Mouse (Mus musculus) lung, embryonic 14.5 days (tissue): Measurements from ENCODE around the gene Tomm20. TPM values are rescaled to one million over a fixed set of nuclear protein-coding genes. Genes with fewer than 3 reads are reported as not detected.
A peak's percentile ranks its signal among the peaks of the same experiment; 100 is the strongest.
"Not testable (repeated sequence)": the region's sequence is repeated elsewhere in the genome, so short reads cannot be mapped to it uniquely, and the experiment has no call there.

Source experiments
- ATAC-seq: fragments of 200-750 bp; cut with Nextera tagmentation; 2 replicates; pipeline ENCODE4 v1.8.0; 2017; ENCODE audit warnings: mild to moderate bottlenecking, moderate TSS enrichment, moderate library complexity; ENCODE audit not compliant: insufficient read depth
- DNase-seq: peaks from one replicate; pipeline ENCODE4 v3.0.0-alpha.2; 2015
- H3K27ac ChIP-seq: fragments of 300-500 bp; sonication (generic); 2 replicates; pipeline ENCODE4 v1.5.1; 2014; ENCODE audit warnings: low read depth, mild to moderate bottlenecking, moderate library complexity
- H3K27me3 ChIP-seq: fragments of 300-500 bp; sonication (generic); 2 replicates; pipeline ENCODE4 v1.6.1; 2014; ENCODE audit warnings: low read length, control low read depth; ENCODE audit not compliant: insufficient read depth
- H3K36me3 ChIP-seq: fragments of 300-500 bp; sonication (generic); 2 replicates; pipeline ENCODE4 v1.6.1; 2014; ENCODE audit warnings: control low read depth; ENCODE audit not compliant: insufficient read depth
- H3K4me1 ChIP-seq: fragments of 300-500 bp; sonication (generic); 2 replicates; pipeline ENCODE4 v1.6.1; 2014; ENCODE audit warnings: antibody characterized with exemption, control low read depth; ENCODE audit not compliant: insufficient read depth
- H3K4me2 ChIP-seq: fragments of 300-500 bp; sonication (generic); 2 replicates; pipeline ENCODE4 v1.6.1; 2014; ENCODE audit warnings: mild to moderate bottlenecking
- H3K4me3 ChIP-seq: fragments of 300-500 bp; sonication (generic); 2 replicates; pipeline ENCODE4 v1.5.1; 2014; ENCODE audit warnings: low read depth, low read length
- H3K9ac ChIP-seq: fragments of 300-500 bp; sonication (generic); 2 replicates; pipeline ENCODE4 v1.6.1; 2014
- H3K9me3 ChIP-seq: fragments of 300-500 bp; sonication (generic); 2 replicates; pipeline ENCODE4 v1.6.1; 2016; ENCODE audit warnings: low read depth, low read length, control low read depth
- CTCF ChIP-seq: IDR thresholded peaks from 2 replicates; pipeline ENCODE4 v1.5.1; 2016; ENCODE audit warnings: antibody characterized with exemption, low read depth
- WGBS: fragments of 180-500 bp; shearing (Covaris S2); extraction: QIAGEN DNeasy Blood & Tissue Kit; methylation state at CpG from one replicate; pipeline ENCODE4 v1.1.7; 2014; 5-methylcytosine and 5-hydroxymethylcytosine counted together
- polyA plus RNA-seq: library from polyadenylated mRNA; unstranded; fragments of >200 nt; fragmentation: Nextera tagmentation; extraction: Ambion mirVana; gene quantifications from 2 replicates; pipeline ENCODE4 v1.2.1, GENCODE M21; 2014

Gene Tomm20
- polyA plus RNA-seq, 1 experiment from 2014 or later: 218 TPM

- Histone ChIP-seq H3K9me3 (no peaks in the 10 kb centered on the region; the same call in 1 of the 2 replicates), H3K36me3 (no peaks in the 10 kb centered on the region), H3K27me3 (no peaks in the 10 kb centered on the region), H3K4me2 (no peak overlapping the region), H3K9ac (no peak overlapping the region), H3K4me3 (no peak overlapping the region), H3K27ac (peak overlapping the region; percentile 91), H3K4me1 (peaks cover 17% of the 10 kb centered on the region)
- TF ChIP-seq CTCF: peak; percentile 58
- no peak for ATAC-seq
- 70% methylated on average over 13 of the region's 13 CpGs for WGBS
- peak; percentile 43 for DNase-seq
Observed at GRCm38 (mm10) chr8:126885554-126886485, 59.8 kb downstream of the Tomm20 start.

- peak overlapping the region; percentile 84 for H3K27ac ChIP-seq
- peak; percentile 85 for DNase-seq
- peaks cover 17% of the 10 kb centered on the region for H3K4me1 ChIP-seq
Observed at GRCm38 (mm10) chr8:126884202-126884926, 61.3 kb downstream of the Tomm20 start.

GRCm38 (mm10) chr8:126883752-126884151 is 61.9 kb downstream of the Tomm20 start:
- no peak; the same call in 1 of the 2 replicates for ATAC-seq
- peaks cover 17% of the 10 kb centered on the region for H3K4me1 ChIP-seq

More at GRCm38 (mm10) chr8:126884202-126884926, 61.3 kb downstream of the Tomm20 start:
- H3K4me2 ChIP-seq: peak overlapping the region; percentile 2; the same call in 1 of the 2 replicates
- no peak overlapping the region for H3K9ac ChIP-seq
- no peaks in the 10 kb centered on the region for H3K36me3 ChIP-seq
- peak; percentile 88 for ATAC-seq
- WGBS: 29% methylated on average over 6 of the region's 6 CpGs
- no peak for TF ChIP-seq CTCF
- no peak overlapping the region for H3K4me3 ChIP-seq
- H3K9me3 ChIP-seq: no peaks in the 10 kb centered on the region
- no peaks in the 10 kb centered on the region for H3K27me3 ChIP-seq

GRCm38 (mm10) chr8:126882586-126882985 is 63.1 kb downstream of the Tomm20 start:
- WGBS: 97% methylated on average over 1 of the region's 1 CpGs
- not testable (repeated sequence) for ATAC-seq, DNase-seq, H3K36me3 ChIP-seq, H3K9ac ChIP-seq, H3K4me2 ChIP-seq, H3K27me3 ChIP-seq, H3K4me3 ChIP-seq, H3K27ac ChIP-seq, H3K9me3 ChIP-seq
- peaks cover 17% of the 10 kb centered on the region for H3K4me1 ChIP-seq

More at GRCm38 (mm10) chr8:126883752-126884151, 61.9 kb downstream of the Tomm20 start:
- no peak for TF ChIP-seq CTCF
- DNase-seq: no peak
- Histone ChIP-seq H3K27ac (peak overlapping the region; percentile 84), H3K9me3 (no peaks in the 10 kb centered on the region), H3K4me3 (no peak overlapping the region), H3K4me2 (peak overlapping the region; percentile 2; the same call in 1 of the 2 replicates), H3K9ac (no peak overlapping the region), H3K36me3 (no peaks in the 10 kb centered on the region), H3K27me3 (no peaks in the 10 kb centered on the region)
- 37% methylated on average over 5 of the region's 5 CpGs for WGBS

GRCm38 (mm10) chr8:126881641-126882140 is 64.0 kb downstream of the Tomm20 start:
- DNase-seq (no peak), ATAC-seq (no peak)
- no peaks in the 10 kb centered on the region for H3K9me3 ChIP-seq
- no peaks in the 10 kb centered on the region for H3K27me3 ChIP-seq
- peaks cover 17% of the 10 kb centered on the region for H3K4me1 ChIP-seq
- no peak overlapping the region for H3K27ac ChIP-seq
- H3K4me3 ChIP-seq: no peak overlapping the region
- no peaks in the 10 kb centered on the region for H3K36me3 ChIP-seq
- TF ChIP-seq CTCF: no peak
- no peak overlapping the region for H3K9ac ChIP-seq
- no peak overlapping the region for H3K4me2 ChIP-seq
- 73% methylated on average over 4 of the region's 4 CpGs for WGBS

Other genes with a start within 250 kb of the Tomm20 start
- 25.0 and 26.6 TPM in 2 replicates for gene Rbm34, start 25.2 kb upstream of the Tomm20 start, polyA plus RNA-seq
- gene Pard3, start 118.0 kb upstream of the Tomm20 start, polyA plus RNA-seq: 32.2 and 33.8 TPM in 2 replicates